Mouse (Mus musculus): ENCODE results near the gene Siah3. TPM values are rescaled to one million over a fixed set of nuclear protein-coding genes. Genes with fewer than 3 reads are reported as not detected.

Siah3 gene
- polyA plus RNA-seq, 1 experiment from 2014 or later: 0.33 TPM

DNA sequence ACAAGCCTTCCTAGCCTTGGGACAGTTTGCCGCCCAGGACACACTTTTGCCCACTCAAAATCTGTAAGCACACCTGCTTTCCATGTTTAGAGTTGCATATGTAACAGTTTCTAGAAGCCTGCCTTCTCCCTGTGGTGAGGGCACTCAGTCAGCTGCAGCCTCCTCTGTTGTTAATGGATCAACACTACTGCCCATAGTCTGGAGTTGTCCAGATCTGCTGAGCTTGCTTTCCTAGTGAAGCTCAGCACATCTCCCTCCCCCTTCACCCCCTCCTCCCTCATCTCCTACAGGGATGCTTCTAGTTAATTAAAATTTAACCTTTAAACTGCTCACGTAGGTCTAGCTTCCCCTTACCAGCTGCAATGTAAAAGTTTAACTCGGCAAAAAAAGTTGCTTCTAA lies 57.2 kb downstream of the Siah3 start:
- H3K27me3 ChIP-seq (ENCODE audit: low read depth, poor library complexity, severe bottlenecking): peaks cover 17% of the 10 kb centered on the region
- no peaks in the 10 kb centered on the region for H3K9me3 ChIP-seq (replicated peaks)
- no peaks in the 10 kb centered on the region for H3K36me3 ChIP-seq
- no peak for DNase-seq (ENCODE audit: low spot score)
- 76% methylated on average over 3 of the region's 3 CpGs for WGBS
- H3K4me1 ChIP-seq: peaks cover 16% of the 10 kb centered on the region
- no peak overlapping the region for H3K27ac ChIP-seq (replicated peaks)
- no peak overlapping the region for H3K4me3 ChIP-seq

DNA sequence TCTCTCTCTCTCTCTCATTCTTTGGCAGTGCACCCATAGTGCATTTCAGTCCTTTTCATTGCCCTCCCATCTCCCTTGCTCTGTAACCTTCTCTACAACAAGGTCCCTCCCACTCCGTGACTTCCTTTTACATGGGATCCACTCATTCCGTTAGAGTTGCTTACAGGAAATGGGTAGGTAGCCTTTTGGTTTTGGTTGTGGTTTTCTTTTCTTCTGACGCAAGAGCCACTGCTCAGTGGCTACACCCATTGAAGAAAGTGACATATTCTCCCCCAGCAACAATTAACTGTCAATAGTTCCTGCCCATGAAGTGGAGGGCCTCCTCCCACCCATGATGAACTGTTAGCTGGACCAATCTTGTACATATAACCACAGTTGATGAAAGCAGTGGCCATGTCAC lies 60.4 kb downstream of the Siah3 start:
- Histone ChIP-seq H3K27ac (replicated peaks) (no peak overlapping the region), H3K36me3 (no peaks in the 10 kb centered on the region)

DNA sequence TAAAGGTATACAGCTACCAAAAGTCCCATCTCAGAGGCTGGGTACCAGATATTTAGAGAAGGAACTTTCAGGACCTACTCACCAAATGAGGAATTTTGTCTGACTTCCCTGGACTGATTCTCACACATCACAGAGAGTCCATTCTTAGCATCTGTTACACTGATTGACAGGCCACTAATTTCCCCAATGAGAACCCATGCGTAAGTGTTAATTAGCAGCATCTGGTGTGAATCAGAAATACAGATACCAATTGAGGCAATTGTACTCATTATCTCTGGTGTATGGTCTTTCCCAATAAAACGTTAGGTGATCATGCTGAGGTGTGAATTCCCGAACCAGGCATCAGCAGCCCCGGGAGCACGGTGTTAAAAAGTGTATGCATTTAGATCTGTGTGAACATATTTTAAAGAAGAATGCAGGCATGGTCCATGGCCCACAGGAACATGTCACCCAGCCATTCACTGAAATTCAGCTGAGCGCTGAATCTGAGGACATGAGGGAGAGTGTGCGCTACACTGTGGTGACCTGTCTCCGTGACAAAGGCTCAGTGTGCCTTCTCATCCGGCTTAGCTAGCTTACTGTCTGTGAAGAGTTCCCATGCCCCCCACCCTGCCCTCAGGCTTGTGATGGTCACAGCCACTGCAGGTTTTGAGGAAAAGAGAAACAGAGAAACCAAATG lies 61.3 kb downstream of the Siah3 start:
- DNase-seq (ENCODE audit: low spot score): no peak
- Histone ChIP-seq H3K27me3 (ENCODE audit: low read depth, poor library complexity, severe bottlenecking) (no peaks in the 10 kb centered on the region; the same call in 1 of the 2 replicates), H3K9me3 (replicated peaks) (no peaks in the 10 kb centered on the region), H3K36me3 (no peaks in the 10 kb centered on the region), H3K4me3 (no peak overlapping the region), H3K4me1 (peaks cover 14% of the 10 kb centered on the region), H3K27ac (replicated peaks) (0 out of 2 replicates have a peak overlapping the region, but pooled peaks have one; percentile 9)
- WGBS: 77% methylated on average over 9 of the region's 9 CpGs

More for the DNA sequence above, 60.4 kb downstream of the Siah3 start:
- Histone ChIP-seq H3K4me3 (no peak overlapping the region), H3K27me3 (ENCODE audit: low read depth, poor library complexity, severe bottlenecking) (no peaks in the 10 kb centered on the region; the same call in 1 of the 2 replicates), H3K9me3 (replicated peaks) (no peaks in the 10 kb centered on the region), H3K4me1 (peaks cover 14% of the 10 kb centered on the region)
- no peak for DNase-seq (ENCODE audit: low spot score)
- 97% methylated on average over 3 of the region's 3 CpGs for WGBS

DNA sequence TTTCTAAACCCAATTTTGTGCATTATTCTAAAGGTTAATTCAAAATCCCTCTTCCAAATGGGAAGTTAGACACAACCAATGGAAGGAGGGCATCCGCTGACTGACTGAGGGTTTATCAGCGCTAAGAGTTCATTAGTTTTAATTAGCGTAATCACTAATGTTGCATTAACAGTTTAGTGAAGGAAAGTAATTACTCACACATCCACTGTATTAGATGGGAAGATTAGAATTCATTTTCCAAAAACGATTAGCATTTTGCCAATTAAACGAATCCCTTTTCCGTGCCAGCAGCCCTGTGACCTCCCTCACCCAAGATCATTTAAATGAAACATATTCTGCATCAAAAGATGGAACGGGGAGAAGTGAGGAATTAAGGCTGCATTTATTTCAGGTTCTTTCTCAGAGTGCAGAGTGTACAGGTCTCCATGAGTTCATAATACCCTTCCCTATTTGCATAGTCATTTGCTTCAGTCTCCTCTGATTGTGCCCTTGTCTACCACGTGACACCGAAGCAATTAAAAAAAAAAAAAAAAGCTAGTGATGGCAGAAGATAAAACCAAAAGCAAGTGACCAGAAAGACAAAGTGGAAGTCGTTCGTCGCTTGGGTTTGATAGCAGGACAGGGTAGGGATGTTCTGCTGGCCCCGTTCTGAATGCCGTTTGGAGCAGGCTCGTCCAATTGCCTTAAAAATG lies 62.6 kb downstream of the Siah3 start:
- Histone ChIP-seq H3K9me3 (replicated peaks) (no peaks in the 10 kb centered on the region), H3K27ac (replicated peaks) (no peak overlapping the region), H3K27me3 (ENCODE audit: low read depth, poor library complexity, severe bottlenecking) (no peaks in the 10 kb centered on the region), H3K4me3 (no peak overlapping the region), H3K36me3 (no peaks in the 10 kb centered on the region), H3K4me1 (peaks cover 14% of the 10 kb centered on the region)
- WGBS: 92% methylated on average over 15 of the region's 15 CpGs
- DNase-seq (ENCODE audit: low spot score): no peak

DNA sequence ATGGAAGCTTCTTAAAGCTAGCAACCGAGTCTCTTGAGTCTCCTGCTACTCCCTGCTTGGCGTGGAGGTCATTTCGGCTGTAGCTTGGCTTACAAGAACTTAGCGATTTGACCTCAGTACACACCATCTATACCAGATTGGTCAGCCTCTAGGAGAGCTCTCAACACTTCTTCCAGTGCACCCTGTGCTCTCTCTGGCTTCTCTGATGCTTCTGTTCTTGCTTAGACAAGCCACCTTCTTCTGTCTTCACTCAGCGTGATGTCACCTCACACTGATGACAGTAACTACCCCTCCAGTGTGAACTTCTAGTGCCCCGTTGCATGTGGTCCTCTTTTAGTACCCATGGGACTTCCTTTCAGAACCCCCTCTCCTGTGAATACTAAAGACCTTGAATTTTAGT lies 63.1 kb downstream of the Siah3 start:
- Histone ChIP-seq H3K36me3 (no peaks in the 10 kb centered on the region), H3K4me1 (peaks cover 14% of the 10 kb centered on the region), H3K4me3 (no peak overlapping the region), H3K27ac (replicated peaks) (no peak overlapping the region), H3K27me3 (ENCODE audit: low read depth, poor library complexity, severe bottlenecking) (no peaks in the 10 kb centered on the region), H3K9me3 (replicated peaks) (no peaks in the 10 kb centered on the region)
- WGBS: 94% methylated on average over 6 of the region's 6 CpGs
- DNase-seq (ENCODE audit: low spot score): no peak

DNA sequence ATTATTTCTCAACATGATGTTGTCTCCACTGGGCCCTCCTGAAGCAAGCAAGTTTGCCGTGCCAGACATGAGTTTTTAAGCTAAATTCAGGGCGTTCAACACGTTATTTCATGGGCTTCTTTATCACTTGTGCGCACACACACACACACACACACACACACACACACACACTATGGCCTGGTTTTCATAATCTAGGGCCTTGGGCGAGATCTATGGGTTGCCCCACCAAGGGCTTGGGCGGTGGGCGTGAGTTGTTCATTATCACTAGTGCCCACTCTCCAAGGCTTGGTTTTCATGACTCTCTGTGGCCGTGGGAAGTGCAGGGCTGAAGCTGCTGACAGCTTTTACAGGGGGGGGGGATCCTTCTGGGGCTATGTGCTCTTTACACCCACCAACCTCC lies 63.9 kb downstream of the Siah3 start:
- H3K9me3 ChIP-seq (replicated peaks): no peaks in the 10 kb centered on the region
- H3K27me3 ChIP-seq (ENCODE audit: low read depth, poor library complexity, severe bottlenecking): no peaks in the 10 kb centered on the region
- no peaks in the 10 kb centered on the region for H3K36me3 ChIP-seq
- H3K4me1 ChIP-seq: peaks cover 14% of the 10 kb centered on the region
- no peak overlapping the region for H3K27ac ChIP-seq (replicated peaks)
- 91% methylated on average over 8 of the region's 8 CpGs for WGBS
- H3K4me3 ChIP-seq: no peak overlapping the region
- no peak for DNase-seq (ENCODE audit: low spot score)

DNA sequence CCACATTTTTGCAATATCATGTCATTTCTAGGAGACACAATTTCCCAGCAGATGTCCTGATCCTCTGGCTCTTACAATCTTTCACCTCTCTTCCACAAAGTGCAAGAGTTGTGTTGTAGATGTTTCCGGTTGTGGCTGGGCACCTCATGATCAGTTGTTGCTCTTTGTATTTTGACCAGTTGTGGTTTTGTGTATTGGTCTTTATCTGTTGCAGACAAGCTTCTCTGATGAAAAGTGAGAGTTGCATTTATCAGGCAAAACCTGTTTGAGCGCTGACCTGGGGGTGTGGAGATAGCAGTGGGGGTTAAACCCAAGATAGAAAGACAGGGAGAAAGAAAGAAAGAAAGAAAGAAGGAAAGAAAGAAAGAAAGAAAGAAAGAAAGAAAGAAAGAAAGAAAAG lies 68.9 kb downstream of the Siah3 start:
- no peak overlapping the region for H3K4me3 ChIP-seq
- WGBS: 92% methylated on average over 2 of the region's 2 CpGs
- no peaks in the 10 kb centered on the region for H3K9me3 ChIP-seq (replicated peaks)
- DNase-seq (ENCODE audit: low spot score): no peak
- H3K36me3 ChIP-seq: no peaks in the 10 kb centered on the region
- H3K27me3 ChIP-seq (ENCODE audit: low read depth, poor library complexity, severe bottlenecking): peaks cover 7% of the 10 kb centered on the region; the same call in 1 of the 2 replicates
- H3K4me1 ChIP-seq: no peaks in the 10 kb centered on the region
- no peak overlapping the region for H3K27ac ChIP-seq (replicated peaks)

DNA sequence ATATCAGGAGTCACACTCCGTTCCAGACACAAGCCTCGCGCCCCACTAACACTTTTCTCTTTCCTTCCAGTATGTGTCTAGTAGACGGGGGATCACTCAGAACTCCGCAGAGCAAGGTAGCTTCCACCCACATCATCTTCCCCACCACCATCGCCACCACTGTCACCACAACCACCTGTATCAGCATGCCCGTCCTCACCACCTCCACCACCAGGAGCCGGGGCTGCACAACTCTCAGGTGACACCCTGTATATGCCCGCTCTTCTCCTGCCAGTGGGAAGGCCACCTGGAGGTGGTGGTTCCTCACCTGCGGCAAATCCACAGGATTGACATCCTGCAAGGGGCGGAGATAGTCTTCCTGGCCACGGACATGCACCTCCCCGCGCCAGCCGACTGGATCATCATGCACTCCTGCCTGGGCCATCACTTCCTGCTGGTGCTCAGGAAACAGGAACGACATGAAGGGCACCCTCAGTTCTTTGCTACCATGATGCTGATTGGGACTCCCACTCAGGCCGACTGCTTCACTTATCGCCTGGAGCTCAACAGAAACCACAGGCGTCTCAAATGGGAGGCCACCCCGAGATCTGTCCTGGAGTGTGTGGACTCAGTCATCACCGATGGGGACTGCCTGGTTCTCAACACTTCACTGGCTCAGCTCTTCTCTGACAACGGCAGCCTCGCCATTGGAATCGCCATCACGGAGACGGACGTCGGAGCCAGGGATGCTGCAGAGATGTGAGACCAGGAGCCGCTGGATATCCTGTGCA lies 69.8 kb downstream of the Siah3 start:
- H3K27me3 ChIP-seq (ENCODE audit: low read depth, poor library complexity, severe bottlenecking): peaks cover 15% of the 10 kb centered on the region; the same call in 1 of the 2 replicates
- no peak for DNase-seq (ENCODE audit: low spot score)
- no peaks in the 10 kb centered on the region for H3K36me3 ChIP-seq
- H3K4me3 ChIP-seq: no peak overlapping the region
- peaks cover 3% of the 10 kb centered on the region; the same call in 1 of the 2 replicates for H3K4me1 ChIP-seq
- 93% methylated on average over 29 of the region's 29 CpGs for WGBS
- H3K9me3 ChIP-seq (replicated peaks): no peaks in the 10 kb centered on the region
- H3K27ac ChIP-seq (replicated peaks): no peak overlapping the region

DNA sequence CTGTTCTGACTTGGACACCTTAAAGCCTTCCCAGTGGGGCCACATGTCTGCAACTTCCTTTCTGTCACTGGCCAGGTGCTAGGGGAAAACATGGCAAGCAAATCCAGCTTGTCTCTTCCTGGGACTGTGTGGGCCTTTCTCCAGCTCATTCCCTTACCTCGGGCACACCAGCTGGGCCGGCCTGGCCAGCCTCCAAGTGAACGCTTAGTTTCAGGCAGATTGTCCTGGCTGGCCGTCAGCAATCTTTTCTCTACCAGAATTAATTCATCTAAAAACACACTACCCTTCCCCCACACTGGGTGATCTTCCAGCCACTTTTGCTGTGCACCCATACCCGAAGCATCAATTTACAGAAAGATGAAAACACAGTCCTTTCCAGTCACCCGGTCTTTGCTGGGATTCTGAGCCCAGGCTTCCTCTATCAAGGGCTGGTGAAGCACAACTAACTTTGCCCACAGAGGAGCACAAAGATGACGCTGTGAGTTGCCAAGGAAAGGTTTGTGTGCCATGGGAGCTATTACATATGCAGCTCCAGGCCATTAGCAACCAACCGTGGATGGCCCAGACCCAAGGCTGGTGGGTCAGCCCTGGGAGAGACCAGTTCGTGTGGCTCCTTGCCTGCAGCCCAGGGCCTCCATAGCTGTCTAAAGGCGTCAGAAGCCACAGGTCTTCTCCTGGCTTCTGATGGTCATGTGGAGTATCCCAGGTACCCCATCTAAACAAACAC lies 71.8 kb downstream of the Siah3 start:
- Histone ChIP-seq H3K4me3 (no peak overlapping the region), H3K9me3 (replicated peaks) (no peaks in the 10 kb centered on the region), H3K4me1 (peaks cover 23% of the 10 kb centered on the region), H3K27ac (replicated peaks) (no peak overlapping the region; the same call in 1 of the 2 replicates), H3K36me3 (no peaks in the 10 kb centered on the region), H3K27me3 (ENCODE audit: low read depth, poor library complexity, severe bottlenecking) (peaks cover 15% of the 10 kb centered on the region; the same call in 1 of the 2 replicates)
- 87% methylated on average over 10 of the region's 10 CpGs for WGBS
- DNase-seq (ENCODE audit: low spot score): no peak

DNA sequence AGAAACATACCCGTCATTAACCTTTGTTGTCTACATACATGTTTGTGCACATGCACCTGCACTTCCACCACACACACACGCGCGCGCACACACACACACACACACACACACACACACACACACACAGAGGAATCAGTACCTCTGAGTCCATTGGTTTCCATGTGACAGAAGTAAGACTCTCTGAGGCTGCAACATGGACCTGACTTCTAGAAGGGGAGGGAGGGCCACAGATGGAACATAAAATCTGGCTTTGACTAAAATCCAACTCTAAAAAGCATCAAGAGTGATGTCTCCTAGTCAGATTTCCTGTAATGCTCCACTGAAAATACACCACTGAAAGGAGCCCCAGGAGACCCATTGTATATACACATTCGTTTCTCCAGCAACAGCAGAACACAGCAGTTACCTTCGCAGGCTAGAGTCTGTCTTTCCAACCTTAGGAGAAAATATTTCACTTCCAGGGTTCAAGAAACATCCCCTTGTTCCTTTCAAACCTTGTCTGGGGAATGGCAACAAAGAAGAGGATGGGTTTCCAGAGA lies 75.1 kb downstream of the Siah3 start:
- H3K27ac ChIP-seq (replicated peaks): no peak overlapping the region
- no peak for DNase-seq (ENCODE audit: low spot score)
- peaks cover 30% of the 10 kb centered on the region for H3K4me1 ChIP-seq
- peaks cover 29% of the 10 kb centered on the region for H3K27me3 ChIP-seq (ENCODE audit: low read depth, poor library complexity, severe bottlenecking)
- WGBS: 73% methylated on average over 7 of the region's 7 CpGs
- no peaks in the 10 kb centered on the region for H3K36me3 ChIP-seq
- H3K9me3 ChIP-seq (replicated peaks): no peaks in the 10 kb centered on the region
- H3K4me3 ChIP-seq: no peak overlapping the region

DNA sequence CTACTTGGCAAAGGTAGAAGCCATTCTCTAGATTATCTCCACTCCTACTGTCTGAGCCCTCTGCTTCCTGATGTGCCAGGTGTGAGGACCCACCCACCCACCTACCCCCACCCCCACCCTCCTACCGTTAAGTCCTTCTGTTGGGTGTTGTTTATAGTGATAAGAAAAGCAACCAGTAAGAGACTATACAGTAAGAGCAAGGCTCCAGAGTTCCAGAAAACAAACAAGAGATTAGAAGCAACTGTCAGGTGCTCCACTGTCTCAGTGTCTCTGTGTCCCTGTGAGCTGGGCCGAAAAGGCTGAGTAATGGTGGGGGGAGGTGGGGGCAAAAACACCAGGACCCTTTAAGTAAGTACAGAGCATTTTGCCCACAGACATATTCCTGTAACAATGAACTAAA lies 83.4 kb downstream of the Siah3 start:
- no peaks in the 10 kb centered on the region for H3K9me3 ChIP-seq (replicated peaks)
- DNase-seq (ENCODE audit: low spot score): no peak
- H3K27me3 ChIP-seq (ENCODE audit: low read depth, poor library complexity, severe bottlenecking): peaks cover 19% of the 10 kb centered on the region
- H3K4me1 ChIP-seq: peaks cover 59% of the 10 kb centered on the region
- no peak overlapping the region for H3K4me3 ChIP-seq
- no peak overlapping the region for H3K27ac ChIP-seq (replicated peaks)
- H3K36me3 ChIP-seq: no peaks in the 10 kb centered on the region
- WGBS: 63% methylated on average over 2 of the region's 2 CpGs
